Mouse (Mus musculus): ENCODE measurements around the gene Il1rn.

Gene Il1rn

GRCm38 (mm10) chr2:24336545-24336944 is at the start of gene Il1rn:
TSS of gene Il1rn (plus strand) at chr2:24336853.
- no peak for DNase-seq (ENCODE audit: low read depth, low spot score)

GRCm38 (mm10) chr2:24290896-24291295 is 45.8 kb upstream of the Il1rn start, which contains the start of gene Il1f10:
TSS of gene Il1f10 (plus strand) at chr2:24291196.
- DNase-seq (ENCODE audit: low read depth, low spot score) = no peak

GRCm38 (mm10) chr2:24294616-24295015 is 42.0 kb upstream of the Il1rn start:
- DNase-seq (ENCODE audit: low read depth, low spot score) = no peak

GRCm38 (mm10) chr2:24296837-24297236 is 39.8 kb upstream of the Il1rn start:
- DNase-seq (ENCODE audit: low read depth, low spot score) = peak; percentile 46

GRCm38 (mm10) chr2:24311302-24312001 is 25.2 kb upstream of the Il1rn start:
- DNase-seq (ENCODE audit: low read depth, low spot score) = no peak

- no peak for DNase-seq (ENCODE audit: low read depth, low spot score)
Observed at GRCm38 (mm10) chr2:24316919-24317318, 19.7 kb upstream of the Il1rn start.

GRCm38 (mm10) chr2:24317919-24318598 is 18.6 kb upstream of the Il1rn start:
- DNase-seq (ENCODE audit: low read depth, low spot score) = no peak

- no peak for DNase-seq (ENCODE audit: low read depth, low spot score)
Observed at GRCm38 (mm10) chr2:24335333-24335732, 1.3 kb upstream of the Il1rn start.

- no peak for DNase-seq (ENCODE audit: low read depth, low spot score)
Observed at GRCm38 (mm10) chr2:24341395-24341885, 4.8 kb downstream of the Il1rn start.

- no peak for DNase-seq (ENCODE audit: low read depth, low spot score)
Observed at GRCm38 (mm10) chr2:24344619-24345018, 8.0 kb downstream of the Il1rn start.

GRCm38 (mm10) chr2:24345056-24345455 is 8.4 kb downstream of the Il1rn start:
- DNase-seq (ENCODE audit: low read depth, low spot score) = no peak

- DNase-seq (ENCODE audit: low read depth, low spot score) = no peak
Observed at GRCm38 (mm10) chr2:24347926-24348325, 11.3 kb downstream of the Il1rn start.

- no peak for DNase-seq (ENCODE audit: low read depth, low spot score)
Observed at GRCm38 (mm10) chr2:24351159-24351558, 14.5 kb downstream of the Il1rn start.

GRCm38 (mm10) chr2:24353042-24353441 is 16.4 kb downstream of the Il1rn start:
- DNase-seq (ENCODE audit: low read depth, low spot score) = no peak

- peak; percentile 17 for DNase-seq (ENCODE audit: low read depth, low spot score)
Observed at GRCm38 (mm10) chr2:24357642-24358041, 21.0 kb downstream of the Il1rn start.

GRCm38 (mm10) chr2:24359347-24359746 is 22.7 kb downstream of the Il1rn start:
- no peak for DNase-seq (ENCODE audit: low read depth, low spot score)

GRCm38 (mm10) chr2:24363818-24364217 is 27.2 kb downstream of the Il1rn start:
- no peak for DNase-seq (ENCODE audit: low read depth, low spot score)

GRCm38 (mm10) chr2:24366214-24366975 is 29.7 kb downstream of the Il1rn start:
- no peak for DNase-seq (ENCODE audit: low read depth, low spot score)

- peak; percentile 20 for DNase-seq (ENCODE audit: low read depth, low spot score)
Observed at GRCm38 (mm10) chr2:24367030-24367894, 30.6 kb downstream of the Il1rn start, which contains the start of gene Psd4. TSS of gene Psd4 (plus strand) at chr2:24367580.

GRCm38 (mm10) chr2:24367895-24368261 is 31.2 kb downstream of the Il1rn start:
- DNase-seq (ENCODE audit: low read depth, low spot score) = no peak

- DNase-seq (ENCODE audit: low read depth, low spot score) = no peak
Observed at GRCm38 (mm10) chr2:24378747-24379450, 42.2 kb downstream of the Il1rn start.

All from retina, postnatal 7 days (tissue).